Mouse (Mus musculus) kidney, postnatal 14 days (tissue): ENCODE measurements at regions not wholly inside any gene's neighbourhood (a gene's known extent, or its start where the extent isn't known, plus 50 kb on each side); places are given as distances from the start of the nearest gene placed in this dataset.

Experiments
- DNase-seq: peaks from one replicate; pipeline ENCODE4 v3.0.0; 2022; ENCODE audit warnings: mixed read lengths

DNA sequence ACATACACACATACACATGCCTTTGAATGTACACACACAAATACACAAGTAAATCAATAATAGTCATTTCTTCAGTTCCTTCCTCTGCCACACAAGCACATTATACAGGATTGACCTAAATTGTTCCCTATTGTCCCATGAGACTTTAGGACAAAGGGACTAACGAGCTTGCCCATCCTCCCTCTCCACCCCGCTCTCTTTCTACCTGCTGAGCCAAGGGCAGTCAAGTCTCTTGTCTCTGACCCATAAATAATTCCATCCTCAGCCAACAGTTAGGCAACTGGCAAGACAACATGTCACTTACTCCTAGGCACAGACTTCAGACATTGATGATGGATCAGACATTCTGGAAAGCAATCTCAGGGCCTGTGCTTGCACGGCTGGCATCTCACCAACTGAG is 56.3 kb upstream of the Kcnk2 start:
- no peak for DNase-seq
